Mouse (Mus musculus): ENCODE data around the gene Scyl1.

Gene Scyl1

GRCm38 (mm10) chr19:5721233-5721632 is 50.0 kb downstream of the Scyl1 start:
- DNase-seq (ENCODE audit: low spot score in 2 of 2) = no peak

- DNase-seq (ENCODE audit: low spot score in 2 of 2) = no peak
Observed at GRCm38 (mm10) chr19:5716955-5717354, 54.3 kb downstream of the Scyl1 start.

- no peak for DNase-seq (ENCODE audit: low spot score in 2 of 2)
Observed at GRCm38 (mm10) chr19:5715793-5716688, 55.2 kb downstream of the Scyl1 start.

GRCm38 (mm10) chr19:5713730-5714129 is 57.5 kb downstream of the Scyl1 start:
- DNase-seq (ENCODE audit: low spot score in 2 of 2) = peak; percentile 63 to 73

- DNase-seq (ENCODE audit: low spot score in 2 of 2) = no peak
Observed at GRCm38 (mm10) chr19:5713255-5713654, 58.0 kb downstream of the Scyl1 start.

GRCm38 (mm10) chr19:5711907-5712460 is 59.2 kb downstream of the Scyl1 start:
- no peak for DNase-seq (ENCODE audit: low spot score in 2 of 2)

- peak in 1 of 2 experiments; percentile 73 for DNase-seq (ENCODE audit: low spot score in 2 of 2)
Observed at GRCm38 (mm10) chr19:5711218-5711617, 60.0 kb downstream of the Scyl1 start.

GRCm38 (mm10) chr19:5710581-5710980 is 60.6 kb downstream of the Scyl1 start:
- peak in 1 of 2 experiments; percentile 57 for DNase-seq (ENCODE audit: low spot score in 2 of 2)

GRCm38 (mm10) chr19:5710068-5710467 is 61.2 kb downstream of the Scyl1 start:
- DNase-seq (ENCODE audit: low spot score in 2 of 2) = no peak
